9 mouse cellular contexts compared by ENCODE assay signal in genomic region chr2:156324681-156325080, GRCm38 (mm10). TPM values are rescaled to one million over a fixed set of nuclear protein-coding genes. Genes with fewer than 3 reads are reported as not detected.
A peak's percentile ranks its signal among the peaks of the same experiment; 100 is the strongest.
DNase-seq lines count a peak whose midpoint lies in the region; ATAC-seq and TF ChIP-seq lines count a peak whose summit lies in the region.
"Had no signal": no experiment of that assay in that cellular context is flagged by ENCODE, and none has a peak within 500 bp of the region (broad histone marks: within the 10 kb centered on the region; RNA-seq: fewer than 3 reads in every experiment).

No protein-coding gene starts in this region.

- TF ChIP-seq EP300 in CH12.LX (IDR thresholded peaks at IDR 0.05; ENCODE audit: low read length): no peak

- WGBS in embryonic facial prominence, embryonic 11.5 days: 25% methylated on average over 5 of the region's 5 CpGs
- 10% methylated on average over 5 of the region's 5 CpGs for WGBS in intestine, embryonic 14.5 days
- WGBS in lung, adult 2 months: 8% methylated on average over 5 of the region's 5 CpGs
- WGBS in midbrain, postnatal 0 days: 50% methylated on average over 5 of the region's 5 CpGs
- WGBS in midbrain, embryonic 11.5 days: 47% methylated on average over 5 of the region's 5 CpGs

- no peak for TF ChIP-seq POLR2A in CH12.LX (IDR thresholded peaks at IDR 0.05; ENCODE audit: low read depth, low read length)
- TF ChIP-seq POLR2A in lung, adult 2 months (IDR thresholded peaks at IDR 0.05; ENCODE audit: borderline replicate concordance, extremely low read depth, low read depth, low read length): no peak

- H3K4me2 ChIP-seq in CH12.LX (ENCODE audit: insufficient read depth, low read depth, poor library complexity, severe bottlenecking): peak overlapping the region; percentile 19; the same call in 1 of the 2 replicates
- no peak overlapping the region for H3K4me2 ChIP-seq in embryonic facial prominence, embryonic 11.5 days (ENCODE audit: low read depth, low read length)
- 0 out of 2 replicates have a peak overlapping the region, but pooled peaks have one; percentile 1 for H3K4me2 ChIP-seq in intestine, embryonic 14.5 days (ENCODE audit: low read length)
- no peak overlapping the region for H3K4me2 ChIP-seq in midbrain, postnatal 0 days (ENCODE audit: low read depth, low read length, poor library complexity, severe bottlenecking)
- no peak overlapping the region for H3K4me2 ChIP-seq in midbrain, embryonic 11.5 days
- H3K4me2 ChIP-seq: limb, embryonic 12.5 days had no signal

- peaks cover 3 to 15% of the 10 kb centered on the region in 2 experiments; a peak in 3 of 4 replicates for H3K4me1 ChIP-seq in CH12.LX (ENCODE audit: control insufficient read depth in 1 of 2, insufficient read depth in 2 of 2)
- no peaks in the 10 kb centered on the region for H3K4me1 ChIP-seq in embryonic facial prominence, embryonic 11.5 days (ENCODE audit: control insufficient read depth, insufficient read depth, low read length)
- H3K4me1 ChIP-seq in intestine, embryonic 14.5 days (replicated peaks; ENCODE audit: control insufficient read depth, insufficient read depth, low read length): 0 out of 2 replicates have a peak, but pooled peaks cover 2% of the 10 kb centered on the region
- H3K4me1 ChIP-seq in lung, adult 2 months (ENCODE audit: control insufficient read depth, insufficient read depth, low read length): peaks cover 7% of the 10 kb centered on the region; the same call in 1 of the 2 replicates
- no peaks in the 10 kb centered on the region for H3K4me1 ChIP-seq in midbrain, postnatal 0 days (ENCODE audit: insufficient read depth, low read length)
- no peaks in the 10 kb centered on the region for H3K4me1 ChIP-seq in midbrain, embryonic 11.5 days (ENCODE audit: control insufficient read depth, insufficient read depth, low read length)
- H3K4me1 ChIP-seq: limb, embryonic 12.5 days had no signal

- in situ Hi-C loops in CH12.LX (cut with MboI; ENCODE audit: low pct_ligation_motif_present, low pct_unique_long_range_greater_than_20kb, low sequenced_read_pairs): no loop called here

- no peak overlapping the region for H3K27ac ChIP-seq in CH12.LX (ENCODE audit: insufficient read depth, low read depth)
- no peak overlapping the region for H3K27ac ChIP-seq in embryonic facial prominence, embryonic 11.5 days (replicated peaks; ENCODE audit: low read depth, low read length)
- peak overlapping the region; percentile 1; the same call in 1 of the 2 replicates for H3K27ac ChIP-seq in intestine, embryonic 14.5 days (ENCODE audit: low read depth)
- no peak overlapping the region for H3K27ac ChIP-seq in midbrain, postnatal 0 days (ENCODE audit: low read depth, low read length)
- no peak overlapping the region for H3K27ac ChIP-seq in midbrain, embryonic 11.5 days (ENCODE audit: low read depth, low read length)
- H3K27ac ChIP-seq: limb, embryonic 12.5 days had no signal

- H3K9ac ChIP-seq in CH12.LX (ENCODE audit: insufficient read depth, low read depth): no peak overlapping the region
- H3K9ac ChIP-seq in embryonic facial prominence, embryonic 11.5 days (replicated peaks; ENCODE audit: low read length): 0 out of 2 replicates have a peak overlapping the region, but pooled peaks have one; percentile 13
- H3K9ac ChIP-seq in intestine, embryonic 14.5 days (ENCODE audit: low read length): no peak overlapping the region
- no peak overlapping the region for H3K9ac ChIP-seq in midbrain, postnatal 0 days (replicated peaks; ENCODE audit: low read length, poor library complexity, severe bottlenecking)
- no peak overlapping the region for H3K9ac ChIP-seq in midbrain, embryonic 11.5 days (ENCODE audit: low read length)
- H3K9ac ChIP-seq: limb, embryonic 12.5 days had no signal

- dilution Hi-C loops in CH12.LX (cut with MboI; ENCODE audit: extremely low pct_ligation_motif_present, extremely low pct_unique_long_range_greater_than_20kb, low sequenced_read_pairs): no loop called here

- DNase-seq in CH12.LX (ENCODE audit: extremely low read depth): peak; percentile 21
- peak; percentile 47 for DNase-seq in embryonic facial prominence, embryonic 11.5 days (ENCODE audit: low spot score)
- peak; percentile 60 for DNase-seq in intestine, embryonic 14.5 days (ENCODE audit: low spot score)
- DNase-seq in lung, adult 2 months: peak; percentile 34
- no peak for DNase-seq in left cerebral cortex, adult 11 months (ENCODE audit: low spot score)
- DNase-seq in frontal cortex, postnatal 36 days (ENCODE audit: low spot score in 2 of 2): no peak
- no peak for DNase-seq in midbrain, postnatal 0 days (ENCODE audit: low spot score)
- no peak for DNase-seq in midbrain, embryonic 11.5 days (ENCODE audit: low spot score, missing footprints)

- H3K27me3 ChIP-seq in CH12.LX (replicated peaks): no peaks in the 10 kb centered on the region
- H3K27me3 ChIP-seq in embryonic facial prominence, embryonic 11.5 days (ENCODE audit: control insufficient read depth, insufficient read depth, low read length): no peaks in the 10 kb centered on the region
- H3K27me3 ChIP-seq in intestine, embryonic 14.5 days (replicated peaks; ENCODE audit: control insufficient read depth, insufficient read depth, low read length): no peaks in the 10 kb centered on the region
- no peaks in the 10 kb centered on the region for H3K27me3 ChIP-seq in midbrain, postnatal 0 days (ENCODE audit: insufficient read depth, low read length)
- H3K27me3 ChIP-seq in midbrain, embryonic 11.5 days (ENCODE audit: control insufficient read depth, insufficient read depth, low read length): no peaks in the 10 kb centered on the region
- H3K27me3 ChIP-seq: limb, embryonic 12.5 days had no signal

- ATAC-seq in embryonic facial prominence, embryonic 11.5 days (replicated peaks; ENCODE audit: insufficient number of reproducible peaks, low FRiP score, low TSS enrichment, low read depth): no peak
- peak; percentile 47; the same call in 1 of the 2 replicates for ATAC-seq in intestine, embryonic 14.5 days (replicated peaks; ENCODE audit: low FRiP score, low TSS enrichment, low read depth)
- ATAC-seq in midbrain, postnatal 0 days (ENCODE audit: low FRiP score): no peak
- no peak for ATAC-seq in midbrain, embryonic 11.5 days (ENCODE audit: low FRiP score)

- no peak for TF ChIP-seq RAD21 in CH12.LX (IDR thresholded peaks at IDR 0.05; ENCODE audit: low read depth, low read length)

- peaks cover 13% of the 10 kb centered on the region for H3K9me3 ChIP-seq in CH12.LX (replicated peaks; ENCODE audit: low read length)
- no peaks in the 10 kb centered on the region for H3K9me3 ChIP-seq in embryonic facial prominence, embryonic 11.5 days (replicated peaks; ENCODE audit: control insufficient read depth, low read length)
- H3K9me3 ChIP-seq in intestine, embryonic 14.5 days (ENCODE audit: control insufficient read depth, low read length): no peaks in the 10 kb centered on the region
- H3K9me3 ChIP-seq in midbrain, postnatal 0 days (ENCODE audit: low read length): no peaks in the 10 kb centered on the region
- H3K9me3 ChIP-seq in midbrain, embryonic 11.5 days (ENCODE audit: control insufficient read depth, low read length): no peaks in the 10 kb centered on the region
- H3K9me3 ChIP-seq: limb, embryonic 12.5 days had no signal

- no peak overlapping the region for H3K4me3 ChIP-seq in CH12.LX (replicated peaks in 1 of 3; ENCODE audit: low read depth in 2 of 3, low read length in 2 of 3, poor library complexity in 1 of 3)
- no peak overlapping the region for H3K4me3 ChIP-seq in embryonic facial prominence, embryonic 11.5 days (ENCODE audit: low read depth, low read length)
- H3K4me3 ChIP-seq in intestine, embryonic 14.5 days (ENCODE audit: low read depth, low read length): no peak overlapping the region
- H3K4me3 ChIP-seq in lung, adult 2 months (replicated peaks; ENCODE audit: extremely low read depth, low read depth, low read length): no peak overlapping the region
- H3K4me3 ChIP-seq in midbrain, postnatal 0 days (ENCODE audit: low read depth, low read length): no peak overlapping the region
- no peak overlapping the region for H3K4me3 ChIP-seq in midbrain, embryonic 11.5 days (ENCODE audit: low read depth, low read length)
- H3K4me3 ChIP-seq: limb, embryonic 12.5 days had no signal

- no peak for TF ChIP-seq CTCF in CH12.LX (conservative IDR thresholded peaks at IDR 0.05 in 1 of 2, IDR thresholded peaks at IDR 0.05 in 1 of 2; ENCODE audit: low read depth in 2 of 2, low read length in 2 of 2)
- no peak for TF ChIP-seq CTCF in lung, adult 2 months (IDR thresholded peaks at IDR 0.05; ENCODE audit: insufficient read depth, low read length)
- TF ChIP-seq CTCF in midbrain, postnatal 0 days (IDR thresholded peaks at IDR 0.05): no peak

- H3K79me2 ChIP-seq in CH12.LX (replicated peaks; ENCODE audit: control insufficient read depth, extremely low read depth, insufficient read depth, poor library complexity, severe bottlenecking): no peaks in the 10 kb centered on the region; the same call in 1 of the 2 replicates

- H3K36me3 ChIP-seq in CH12.LX (replicated peaks in 1 of 2; ENCODE audit: control insufficient read depth in 1 of 2, insufficient read depth in 1 of 2, low read length in 1 of 2): peaks cover 0 to 22% of the 10 kb centered on the region in 2 experiments
- H3K36me3 ChIP-seq in embryonic facial prominence, embryonic 11.5 days (replicated peaks; ENCODE audit: control insufficient read depth, insufficient read depth, low read depth, low read length): no peaks in the 10 kb centered on the region
- H3K36me3 ChIP-seq in intestine, embryonic 14.5 days (ENCODE audit: control insufficient read depth, insufficient read depth, low read length): no peaks in the 10 kb centered on the region
- H3K36me3 ChIP-seq in midbrain, postnatal 0 days (ENCODE audit: insufficient read depth, low read length): no peaks in the 10 kb centered on the region
- no peaks in the 10 kb centered on the region for H3K36me3 ChIP-seq in midbrain, embryonic 11.5 days (ENCODE audit: control insufficient read depth, insufficient read depth, low read length)

RNA-seq across cellular contexts. Expression of gene Scand1, which starts 12.2 kb away (rescaled TPM):
- 64.0 and 72.6 TPM in 2 replicates for total RNA-seq in CH12.LX (2012; rRNA removed)
- total RNA-seq in CH12.LX (2014; rRNA removed): 78.5 and 86.6 TPM in 2 replicates
- 48.5 and 48.7 TPM in 2 replicates for polyA plus RNA-seq in CH12.LX (2012; ENCODE audit: insufficient read length, low read depth)
- 65.3 and 66.5 TPM in 2 replicates for polyA plus RNA-seq in embryonic facial prominence, embryonic 11.5 days (2014; fragmentation: Nextera tagmentation; extraction: Ambion mirVana)
- 55.2 and 66.7 TPM in 2 replicates for polyA plus RNA-seq in intestine, embryonic 14.5 days (2014; fragmentation: Nextera tagmentation; extraction: Ambion mirVana)
- 157 and 282 TPM in 2 replicates for polyA plus RNA-seq in lung, adult 2 months (2012; rRNA removed)
- 268 and 307 TPM in 2 replicates for total RNA-seq in midbrain, postnatal 0 days (2014; rRNA removed)
- 132 and 145 TPM in 2 replicates for polyA plus RNA-seq in midbrain, postnatal 0 days (2015; fragmentation: Nextera tagmentation; extraction: Ambion mirVana)
- 85.3 and 93.4 TPM in 2 replicates for polyA plus RNA-seq in midbrain, embryonic 11.5 days (2014; fragmentation: Nextera tagmentation; extraction: Ambion mirVana)

RNA-seq across cellular contexts. Expression of gene Cnbd2, which starts 12.6 kb away (rescaled TPM):
- total RNA-seq in CH12.LX (2012; rRNA removed) (2.1 and 3.0 TPM in 2 replicates), CH12.LX (2014; rRNA removed) (0.99 and 1.0 TPM in 2 replicates)
- polyA plus RNA-seq in CH12.LX (2012; ENCODE audit: insufficient read length, low read depth): 2.7 and 3.6 TPM in 2 replicates
- polyA plus RNA-seq in embryonic facial prominence, embryonic 11.5 days (2014; fragmentation: Nextera tagmentation; extraction: Ambion mirVana): 2.9 and 3.4 TPM in 2 replicates
- 3.3 and 4.2 TPM in 2 replicates for polyA plus RNA-seq in intestine, embryonic 14.5 days (2014; fragmentation: Nextera tagmentation; extraction: Ambion mirVana)
- polyA plus RNA-seq in lung, adult 2 months (2012; rRNA removed): 0.96 and 1.2 TPM in 2 replicates
- total RNA-seq in midbrain, postnatal 0 days (2014; rRNA removed): 3.2 and 3.3 TPM in 2 replicates
- 8.9 and 10.0 TPM in 2 replicates for polyA plus RNA-seq in midbrain, postnatal 0 days (2015; fragmentation: Nextera tagmentation; extraction: Ambion mirVana)
- polyA plus RNA-seq in midbrain, embryonic 11.5 days (2014; fragmentation: Nextera tagmentation; extraction: Ambion mirVana): 3.3 and 4.2 TPM in 2 replicates

Comparison
In these comparisons a context has a peak if more than half of its experiments do, and no peak if none do; other contexts are left out.
1. DNase-seq: peak in CH12.LX (single experiment), embryonic facial prominence, embryonic 11.5 days (single experiment), intestine, embryonic 14.5 days (single experiment) and lung, adult 2 months (single experiment); none in left cerebral cortex, adult 11 months (single experiment), frontal cortex, postnatal 36 days (0 of 2), midbrain, postnatal 0 days (single experiment) and midbrain, embryonic 11.5 days (single experiment).
2. H3K4me2 ChIP-seq: peak in CH12.LX (single experiment) and intestine, embryonic 14.5 days (single experiment); none in embryonic facial prominence, embryonic 11.5 days (single experiment), midbrain, postnatal 0 days (single experiment) and midbrain, embryonic 11.5 days (single experiment).